Mouse (Mus musculus) intestine, embryonic 14.5 days (tissue): ENCODE data around the gene Gm20518. TPM values are rescaled to one million over a fixed set of nuclear protein-coding genes. Genes with fewer than 3 reads are reported as not detected.

Experiments used
- ATAC-seq: fragments of 200-750 bp; cut with Nextera tagmentation; replicated peaks from 2 replicates; pipeline ENCODE4 v1.8.0; 2017; ENCODE audit warnings: low read depth, moderate number of reproducible peaks, moderate TSS enrichment, moderate library complexity; ENCODE audit not compliant: low FRiP score, low TSS enrichment
- DNase-seq: peaks from one replicate; pipeline ENCODE4 v3.0.0-alpha.2; 2018; ENCODE audit warnings: low spot score
- H3K27ac ChIP-seq: fragments of 300-500 bp; sonication (generic); 2 replicates; pipeline ENCODE4 v1.5.1; 2014; ENCODE audit warnings: low read depth, mild to moderate bottlenecking, control low read depth
- H3K27me3 ChIP-seq: fragments of 300-500 bp; sonication (generic); replicated peaks from 2 replicates; pipeline ENCODE4 v1.6.1; 2014; ENCODE audit warnings: low read length, control low read depth; ENCODE audit not compliant: control insufficient read depth, insufficient read depth
- H3K36me3 ChIP-seq: fragments of 300-500 bp; sonication (generic); 2 replicates; pipeline ENCODE4 v1.6.1; 2014; ENCODE audit warnings: low read length, control low read depth; ENCODE audit not compliant: control insufficient read depth, insufficient read depth
- H3K4me1 ChIP-seq: fragments of 300-500 bp; sonication (generic); replicated peaks from 2 replicates; pipeline ENCODE4 v1.6.1; 2014; ENCODE audit warnings: low read length, control low read depth, mixed read lengths; ENCODE audit not compliant: control insufficient read depth, insufficient read depth
- H3K4me2 ChIP-seq: fragments of 300-500 bp; sonication (generic); 2 replicates; pipeline ENCODE4 v1.6.1; 2014; ENCODE audit warnings: low read length
- H3K4me3 ChIP-seq: fragments of 300-500 bp; sonication (generic); 2 replicates; pipeline ENCODE4 v1.5.1; 2014; ENCODE audit warnings: low read depth, low read length, control low read depth, mixed read lengths
- H3K9ac ChIP-seq: fragments of 300-500 bp; sonication (generic); 2 replicates; pipeline ENCODE4 v1.6.1; 2014; ENCODE audit warnings: mild to moderate bottlenecking, low read length
- H3K9me3 ChIP-seq: fragments of 300-500 bp; sonication (generic); 2 replicates; pipeline ENCODE4 v1.6.1; 2016; ENCODE audit warnings: low read length, control low read depth; ENCODE audit not compliant: control insufficient read depth
- WGBS: fragments of 180-500 bp; shearing (Covaris S2); extraction: QIAGEN DNeasy Blood & Tissue Kit; methylation state at CpG from one replicate; pipeline ENCODE4 v1.1.7; 2014; 5-methylcytosine and 5-hydroxymethylcytosine counted together
- polyA plus RNA-seq: library from polyadenylated mRNA; unstranded; fragments of >200 nt; fragmentation: Nextera tagmentation; extraction: Ambion mirVana; gene quantifications from 2 replicates; pipeline ENCODE4 v1.2.1, GENCODE M21; 2014

The Gm20518 gene
- polyA plus RNA-seq, 1 experiment from 2014 or later = 0.37 TPM

GRCm38 (mm10) chr16:17914307-17915249, 23.1 kb upstream of the Gm20518 start, which contains the start of gene Gsc2:
TSS of gene Gsc2 (minus strand) at chr16:17915059.
- under 1% methylated on average over 79 of the region's 106 CpGs for WGBS
- DNase-seq = peak; percentile 65
- peak; percentile 47; the same call in 1 of the 2 replicates for ATAC-seq

GRCm38 (mm10) chr16:17911052-17911595, 19.7 kb upstream of the Gm20518 start, which contains the start of gene Ess2:
TSS of gene Ess2 (minus strand) at chr16:17911348.
- peak; percentile 93 for DNase-seq

More at GRCm38 (mm10) chr16:17914307-17915249, 23.1 kb upstream of the Gm20518 start, which contains the start of gene Gsc2:
- no peak within 1 kb of the TSS for H3K27ac ChIP-seq
- 0 out of 2 replicates have a peak within 1 kb of the TSS, but pooled peaks have one; percentile 27 for H3K9ac ChIP-seq
- H3K9me3 ChIP-seq = no peaks in the 10 kb centered on the region
- peak within 1 kb of the TSS; percentile 34 for H3K4me3 ChIP-seq
- no peaks in the 10 kb centered on the region for H3K36me3 ChIP-seq
- peaks cover 14% of the 10 kb centered on the region for H3K4me1 ChIP-seq
- peaks cover 70% of the 10 kb centered on the region for H3K27me3 ChIP-seq
- peak within 1 kb of the TSS; percentile 67 for H3K4me2 ChIP-seq

DNA sequence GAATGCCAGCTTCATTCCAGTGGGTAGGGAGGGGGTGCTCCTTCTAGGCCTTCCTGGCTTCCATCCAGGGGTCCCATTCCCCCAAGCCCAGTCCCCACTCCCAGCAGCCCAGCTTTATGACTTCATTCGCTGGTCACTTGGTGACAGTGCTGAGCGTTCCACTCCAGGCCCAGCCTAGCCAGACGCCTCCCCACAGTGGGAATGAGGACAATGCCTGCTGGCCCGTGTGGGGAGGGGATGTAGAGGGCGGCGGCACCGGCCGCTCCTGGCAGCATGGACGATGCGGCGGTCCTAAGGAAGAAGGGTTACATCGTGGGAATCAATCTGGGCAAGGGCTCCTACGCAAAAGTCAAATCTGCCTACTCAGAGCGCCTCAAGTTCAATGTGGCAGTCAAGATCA, 7.0 kb upstream of the Gm20518 start, which contains the start of the genes Dgcr2 and Tssk2:
TSS of gene Dgcr2 (minus strand) at position 101 of the 400 bp plus-strand sequence.
TSS of gene Tssk2 (plus strand) at position 176 of the 400 bp plus-strand sequence.
- 90% methylated on average over 14 of the region's 14 CpGs for WGBS
- H3K4me2 ChIP-seq = no peak within 1 kb of the TSS

More at GRCm38 (mm10) chr16:17911052-17911595, 19.7 kb upstream of the Gm20518 start, which contains the start of gene Ess2:
- under 1% methylated on average over 35 of the region's 35 CpGs for WGBS
- Histone ChIP-seq H3K27me3 (peaks cover 45% of the 10 kb centered on the region), H3K4me3 (peak within 1 kb of the TSS; percentile 50), H3K9ac (peak within 1 kb of the TSS; percentile 57), H3K36me3 (peaks cover 33% of the 10 kb centered on the region), H3K9me3 (no peaks in the 10 kb centered on the region), H3K27ac (no peak within 1 kb of the TSS), H3K4me2 (peak within 1 kb of the TSS; percentile 95), H3K4me1 (peaks cover 14% of the 10 kb centered on the region)
- peak; percentile 92 for ATAC-seq

DNA sequence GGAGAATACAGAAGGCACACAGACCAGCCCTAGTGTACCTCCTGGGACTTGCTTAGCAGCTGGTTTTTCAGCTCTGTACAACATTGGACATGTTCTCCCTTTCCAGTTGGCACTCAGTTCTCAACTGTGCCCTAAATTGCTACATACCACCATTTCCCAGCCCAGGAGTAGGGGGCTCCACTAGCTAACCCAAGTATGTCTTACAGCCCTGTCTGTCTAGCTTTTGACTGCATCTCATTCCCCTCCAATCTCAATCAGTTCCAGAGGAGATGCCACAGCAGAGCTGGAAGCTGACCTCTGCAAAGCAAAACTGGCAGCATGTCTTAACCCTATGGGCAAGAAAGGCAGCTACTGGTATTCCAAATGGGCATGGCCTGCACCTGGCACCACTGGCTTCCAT, 4.6 kb upstream of the Gm20518 start:
- H3K27me3 ChIP-seq = no peaks in the 10 kb centered on the region
- no peaks in the 10 kb centered on the region for H3K9me3 ChIP-seq
- H3K27ac ChIP-seq = no peak overlapping the region
- DNase-seq = no peak
- peaks cover 18% of the 10 kb centered on the region for H3K36me3 ChIP-seq
- no peak overlapping the region for H3K4me3 ChIP-seq
- H3K9ac ChIP-seq = no peak overlapping the region
- H3K4me1 ChIP-seq = peaks cover 9% of the 10 kb centered on the region
- H3K4me2 ChIP-seq = no peak overlapping the region
- ATAC-seq = no peak

More for the DNA sequence above, 7.0 kb upstream of the Gm20518 start, which contains the start of the genes Dgcr2 and Tssk2:
- no peak for DNase-seq
- no peaks in the 10 kb centered on the region for H3K9me3 ChIP-seq
- peaks cover 41% of the 10 kb centered on the region for H3K36me3 ChIP-seq
- H3K4me1 ChIP-seq = no peaks in the 10 kb centered on the region
- no peak within 1 kb of the TSS for H3K27ac ChIP-seq
- H3K27me3 ChIP-seq = no peaks in the 10 kb centered on the region
- ATAC-seq = no peak
- H3K4me3 ChIP-seq = no peak within 1 kb of the TSS
- no peak within 1 kb of the TSS for H3K9ac ChIP-seq

DNA sequence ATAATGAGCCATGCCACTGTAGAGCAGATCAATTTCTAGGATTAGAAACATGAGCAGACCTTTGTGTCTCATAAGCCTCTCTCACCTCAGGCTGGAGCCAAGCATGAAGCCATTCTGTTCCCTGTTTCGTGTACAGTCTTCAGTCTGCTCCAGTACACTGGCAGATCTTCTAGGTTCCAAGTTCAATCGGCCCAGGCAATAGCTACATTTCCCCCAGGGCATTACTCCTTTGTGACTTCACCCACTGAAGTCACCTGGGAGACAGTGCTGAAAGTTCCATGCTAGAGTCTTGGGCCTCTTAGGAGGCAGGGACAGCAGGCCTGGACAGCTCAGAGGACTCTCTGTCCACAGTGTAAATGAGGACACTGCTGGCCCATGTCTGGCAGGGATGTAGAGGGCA, 2.5 kb upstream of the Gm20518 start, which contains the start of gene Tssk1:
TSS of gene Tssk1 (plus strand) at position 301 of the 400 bp plus-strand sequence.
- Histone ChIP-seq H3K36me3 (no peaks in the 10 kb centered on the region; the same call in 1 of the 2 replicates), H3K9ac (no peak within 1 kb of the TSS), H3K4me3 (no peak within 1 kb of the TSS), H3K9me3 (no peaks in the 10 kb centered on the region), H3K27ac (no peak within 1 kb of the TSS), H3K4me2 (no peak within 1 kb of the TSS), H3K4me1 (peaks cover 19% of the 10 kb centered on the region), H3K27me3 (no peaks in the 10 kb centered on the region)
- no peak for DNase-seq
- ATAC-seq = no peak
- 82% methylated on average over 2 of the region's 2 CpGs for WGBS

- 45% methylated on average over 3 of the region's 3 CpGs for WGBS
- Histone ChIP-seq H3K4me2 (no peak overlapping the region), H3K27me3 (no peaks in the 10 kb centered on the region), H3K27ac (no peak overlapping the region), H3K36me3 (no peaks in the 10 kb centered on the region), H3K4me1 (peaks cover 19% of the 10 kb centered on the region), H3K9me3 (no peaks in the 10 kb centered on the region), H3K4me3 (no peak overlapping the region; the same call in 1 of the 2 replicates), H3K9ac (no peak overlapping the region)
- DNase-seq (no peak), ATAC-seq (no peak)
Observed at GRCm38 (mm10) chr16:17892606-17893005, 1.1 kb upstream of the Gm20518 start.

GRCm38 (mm10) chr16:17890917-17891566, 429 bp downstream of the Gm20518 start:
- Histone ChIP-seq H3K27ac (peak overlapping the region; percentile 91), H3K4me3 (peak overlapping the region; percentile 92), H3K27me3 (no peaks in the 10 kb centered on the region), H3K9me3 (no peaks in the 10 kb centered on the region), H3K4me2 (peak overlapping the region; percentile 58), H3K36me3 (0 out of 2 replicates have a peak, but pooled peaks cover under 1% of the 10 kb centered on the region), H3K4me1 (peaks cover 19% of the 10 kb centered on the region), H3K9ac (peak overlapping the region; percentile 93)
- under 1% methylated on average over 39 of the region's 44 CpGs for WGBS
- DNase-seq = peak; percentile 85
- ATAC-seq = peak; percentile 76

DNA sequence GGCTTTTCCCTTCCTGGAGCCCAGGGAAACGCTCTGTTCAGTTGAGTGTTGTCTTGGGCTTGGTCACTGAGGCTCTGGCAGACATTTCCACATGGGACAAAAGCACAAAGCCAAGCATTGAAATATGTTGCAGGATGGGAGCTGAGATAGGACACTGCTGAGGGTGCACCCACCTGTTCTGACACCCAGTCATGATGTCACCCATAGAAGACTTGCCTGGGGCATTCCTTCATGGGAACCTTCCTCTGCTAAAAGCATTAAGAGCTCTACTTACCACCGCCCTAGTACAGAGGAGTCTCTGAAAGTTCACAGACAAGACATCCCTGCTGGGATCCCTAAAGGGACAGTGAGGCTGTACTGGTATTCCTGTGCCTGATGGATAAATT, 1.1 kb downstream of the Gm20518 start:
- H3K4me1 ChIP-seq = peaks cover 19% of the 10 kb centered on the region
- DNase-seq = no peak

More for the DNA sequence above, 1.1 kb downstream of the Gm20518 start:
- Histone ChIP-seq H3K36me3 (0 out of 2 replicates have a peak, but pooled peaks cover 7% of the 10 kb centered on the region), H3K27ac (no peak overlapping the region), H3K4me2 (peak overlapping the region; percentile 58), H3K9me3 (no peaks in the 10 kb centered on the region), H3K4me3 (peak overlapping the region; percentile 92), H3K27me3 (no peaks in the 10 kb centered on the region), H3K9ac (peak overlapping the region; percentile 93)
- 51% methylated on average over 2 of the region's 2 CpGs for WGBS
- no peak for ATAC-seq
